Mouse (Mus musculus) heart, postnatal 0 days (tissue): ENCODE data around the gene Prodh2. TPM values are rescaled to one million over a fixed set of nuclear protein-coding genes. Genes with fewer than 3 reads are reported as not detected.
A peak's percentile ranks its signal among the peaks of the same experiment; 100 is the strongest.

Source experiments
- ATAC-seq: fragments of 200-750 bp; cut with Nextera tagmentation; 2 replicates; pipeline ENCODE4 v1.8.0; 2017; ENCODE audit warnings: low read depth, moderate number of reproducible peaks, moderate library complexity; ENCODE audit not compliant: insufficient read depth
- DNase-seq: peaks from one replicate; pipeline ENCODE4 v3.0.0-alpha.2; 2016; ENCODE audit warnings: low spot score
- H3K27ac ChIP-seq: fragments of 300-500 bp; sonication (generic); 2 replicates; pipeline ENCODE4 v1.5.1; 2014; ENCODE audit warnings: low read depth, mild to moderate bottlenecking
- H3K27me3 ChIP-seq: fragments of 300-500 bp; sonication (generic); 2 replicates; pipeline ENCODE4 v1.6.1; 2014; ENCODE audit warnings: low read length, mixed read lengths; ENCODE audit not compliant: control insufficient read depth, insufficient read depth
- H3K36me3 ChIP-seq: fragments of 300-500 bp; sonication (generic); replicated peaks from 2 replicates; pipeline ENCODE4 v1.6.1; 2014; ENCODE audit warnings: low read length, mixed read lengths; ENCODE audit not compliant: control insufficient read depth, insufficient read depth
- H3K4me1 ChIP-seq: fragments of 300-500 bp; sonication (generic); 2 replicates; pipeline ENCODE4 v1.6.1; 2014; ENCODE audit warnings: antibody characterized with exemption; ENCODE audit not compliant: control insufficient read depth, insufficient read depth
- H3K4me2 ChIP-seq: fragments of 300-500 bp; sonication (generic); 2 replicates; pipeline ENCODE4 v1.6.1; 2014; ENCODE audit warnings: low read depth, mild to moderate bottlenecking, low read length, moderate library complexity
- H3K4me3 ChIP-seq: fragments of 300-500 bp; sonication (generic); 2 replicates; pipeline ENCODE4 v1.5.1; 2014; ENCODE audit warnings: low read depth, low read length
- H3K9ac ChIP-seq: fragments of 300-500 bp; sonication (generic); replicated peaks from 2 replicates; pipeline ENCODE4 v1.6.1; 2014; ENCODE audit warnings: low read depth, low read length, mixed read lengths
- H3K9me3 ChIP-seq: fragments of 300-500 bp; sonication (generic); replicated peaks from 2 replicates; pipeline ENCODE4 v1.6.1; 2016; ENCODE audit warnings: low read length; ENCODE audit not compliant: control insufficient read depth
- CTCF ChIP-seq: IDR thresholded peaks from 2 replicates; pipeline ENCODE4 v1.5.1; 2016; ENCODE audit warnings: antibody characterized with exemption, control low read depth, low read depth
- EP300 ChIP-seq: IDR thresholded peaks from 2 replicates; pipeline ENCODE4 v1.6.1; 2016; ENCODE audit warnings: antibody characterized with exemption, low read depth
- WGBS: fragments of 180-500 bp; shearing (Covaris S2); extraction: QIAGEN DNeasy Blood & Tissue Kit; methylation state at CpG from one replicate; pipeline ENCODE4 v1.1.7; 2014; 5-methylcytosine and 5-hydroxymethylcytosine counted together
- microRNA-seq: library from miRNA; unstranded; fragments of <30 nt; microRNA quantifications from one replicate; pipeline ENCODE4, GENCODE M21; 2016
- polyA plus RNA-seq: library from polyadenylated mRNA; unstranded; fragments of >200 nt; fragmentation: Nextera tagmentation; extraction: Ambion mirVana; gene quantifications from 2 replicates; pipeline ENCODE4 v1.2.1, GENCODE M21; 2015
- total RNA-seq: library from RNA; depleted of rRNA; stranded (reverse); fragments of >200 nt; gene quantifications from 2 replicates; pipeline ENCODE4 v1.2.3, GENCODE M21; 2014; ENCODE audit warnings: low replicate concordance; rRNA removed

The Prodh2 gene
- total and polyA plus RNA-seq, 2 experiments from 2014 or later, result not detected

- WGBS, result under 1% methylated on average over 27 of the region's 27 CpGs
- TF ChIP-seq CTCF, result no peak
- no peak for TF ChIP-seq EP300
- Histone ChIP-seq H3K36me3 (peaks cover 39% of the 10 kb centered on the region), H3K4me3 (peak overlapping the region; percentile 78), H3K9me3 (no peaks in the 10 kb centered on the region), H3K27ac (peak overlapping the region; percentile 65), H3K4me1 (peaks cover 18% of the 10 kb centered on the region), H3K27me3 (no peaks in the 10 kb centered on the region), H3K9ac (peak overlapping the region; percentile 79), H3K4me2 (peak overlapping the region; percentile 75)
- DNase-seq (no peak), ATAC-seq (no peak)
Observed at GRCm38 (mm10) chr7:30562526-30563116, 69.2 kb downstream of the Prodh2 start.

Small RNA genes within 50 kb of the gene (microRNA-seq; reads per million reads assigned to microRNA genes)
- gene Gm38670, result 1.8 reads per million, percentile 2 among the genes with 10 or more reads in this experiment

Other genes with a start within 250 kb of the Prodh2 start
Only the 30 nearest of the 33 such genes appear.
- 3.4 and 5.2 TPM in 2 replicates for gene Wdr62, start 213.2 kb upstream of the Prodh2 start, total RNA-seq
- 2.6 and 3.2 TPM in 2 replicates for gene Wdr62, start 213.2 kb upstream of the Prodh2 start, polyA plus RNA-seq
- gene Clip3, start 201.9 kb upstream of the Prodh2 start, total RNA-seq, result 4.3 and 22.4 TPM in 2 replicates
- gene Clip3, start 201.9 kb upstream of the Prodh2 start, polyA plus RNA-seq, result 3.1 and 3.5 TPM in 2 replicates
- 40.0 and 57.2 TPM in 2 replicates for gene Alkbh6, start 184.9 kb upstream of the Prodh2 start, total RNA-seq
- gene Alkbh6, start 184.9 kb upstream of the Prodh2 start, polyA plus RNA-seq, result 63.5 and 71.2 TPM in 2 replicates
- gene Syne4, start 178.8 kb upstream of the Prodh2 start, total RNA-seq, result 0.34 and 1.1 TPM in 2 replicates
- 1.6 TPM in 2 replicates for gene Syne4, start 178.8 kb upstream of the Prodh2 start, polyA plus RNA-seq
- 0.46 and 0.77 TPM in 2 replicates for gene E130208F15Rik, start 171.9 kb upstream of the Prodh2 start, total RNA-seq
- gene E130208F15Rik, start 171.9 kb upstream of the Prodh2 start, polyA plus RNA-seq, result 2.6 and 3.1 TPM in 2 replicates
- gene Sdhaf1, start 169.7 kb upstream of the Prodh2 start, total RNA-seq, result 15.8 and 16.5 TPM in 2 replicates
- 23.2 and 23.3 TPM in 2 replicates for gene Sdhaf1, start 169.7 kb upstream of the Prodh2 start, polyA plus RNA-seq
- 3.6 and 5.4 TPM in 2 replicates for gene Lrfn3, start 130.8 kb upstream of the Prodh2 start, total RNA-seq
- gene Lrfn3, start 130.8 kb upstream of the Prodh2 start, polyA plus RNA-seq, result 0.40 and 0.69 TPM in 2 replicates
- gene Tyrobp, start 79.9 kb upstream of the Prodh2 start, total RNA-seq, result 15.2 and 31.2 TPM in 2 replicates
- gene Tyrobp, start 79.9 kb upstream of the Prodh2 start, polyA plus RNA-seq, result 30.4 and 35.8 TPM in 2 replicates
- gene Hcst, start 73.8 kb upstream of the Prodh2 start, total RNA-seq, result not detected in 2 replicates
- gene Hcst, start 73.8 kb upstream of the Prodh2 start, polyA plus RNA-seq, result 1.1 and 1.4 TPM in 2 replicates
- 0.19 and 5.0 TPM in 2 replicates for gene Nfkbid, start 71.9 kb upstream of the Prodh2 start, total RNA-seq
- gene Nfkbid, start 71.9 kb upstream of the Prodh2 start, polyA plus RNA-seq, result 0.38 and 0.44 TPM in 2 replicates
- 3.6 and 11.4 TPM in 2 replicates for gene Aplp1, start 48.1 kb upstream of the Prodh2 start, total RNA-seq
- 4.2 and 5.2 TPM in 2 replicates for gene Aplp1, start 48.1 kb upstream of the Prodh2 start, polyA plus RNA-seq
- not detected in 2 replicates for gene Kirrel2, start 35.9 kb upstream of the Prodh2 start, total RNA-seq
- 0.15 TPM in 1 of 2 replicates, not detected in the other for gene Kirrel2, start 35.9 kb upstream of the Prodh2 start, polyA plus RNA-seq
- gene Nphs1, start 35.3 kb upstream of the Prodh2 start, total RNA-seq, result not detected in 2 replicates
- gene Nphs1, start 35.3 kb upstream of the Prodh2 start, polyA plus RNA-seq, result 0.05 TPM in 1 of 2 replicates, not detected in the other
- gene Arhgap33, start 41.4 kb downstream of the Prodh2 start, total RNA-seq, result 0.31 and 4.3 TPM in 2 replicates
- gene Arhgap33, start 41.4 kb downstream of the Prodh2 start, polyA plus RNA-seq, result 0.80 and 1.0 TPM in 2 replicates
- gene Hspb6, start 58.6 kb downstream of the Prodh2 start, total RNA-seq, result 72.0 and 93.3 TPM in 2 replicates
- 339 and 340 TPM in 2 replicates for gene Hspb6, start 58.6 kb downstream of the Prodh2 start, polyA plus RNA-seq
- 6.5 and 7.1 TPM in 2 replicates for gene Proser3, start 58.7 kb downstream of the Prodh2 start, total RNA-seq
- 2.5 and 3.2 TPM in 2 replicates for gene Proser3, start 58.7 kb downstream of the Prodh2 start, polyA plus RNA-seq
- 11.9 and 19.7 TPM in 2 replicates for gene Lin37, start 66.2 kb downstream of the Prodh2 start, total RNA-seq
- gene Lin37, start 66.2 kb downstream of the Prodh2 start, polyA plus RNA-seq, result 26.2 and 27.1 TPM in 2 replicates
- gene U2af1l4, start 69.7 kb downstream of the Prodh2 start, total RNA-seq, result 36.9 and 41.9 TPM in 2 replicates
- 120 and 123 TPM in 2 replicates for gene U2af1l4, start 69.7 kb downstream of the Prodh2 start, polyA plus RNA-seq
- gene Gm49396, start 69.7 kb downstream of the Prodh2 start, total RNA-seq, result 0.08 and 0.61 TPM in 2 replicates
- gene Gm49396, start 69.7 kb downstream of the Prodh2 start, polyA plus RNA-seq, result 3.0 and 3.4 TPM in 2 replicates
- 106 and 130 TPM in 2 replicates for gene Psenen, start 70.0 kb downstream of the Prodh2 start, total RNA-seq
- 130 and 133 TPM in 2 replicates for gene Psenen, start 70.0 kb downstream of the Prodh2 start, polyA plus RNA-seq
- 0.54 and 3.3 TPM in 2 replicates for gene Igflr1, start 71.8 kb downstream of the Prodh2 start, total RNA-seq
- 0.94 and 1.9 TPM in 2 replicates for gene Igflr1, start 71.8 kb downstream of the Prodh2 start, polyA plus RNA-seq
- gene Kmt2b, start 95.1 kb downstream of the Prodh2 start, total RNA-seq, result 12.1 and 13.4 TPM in 2 replicates
- gene Kmt2b, start 95.1 kb downstream of the Prodh2 start, polyA plus RNA-seq, result 2.9 and 3.2 TPM in 2 replicates
- gene Zbtb32, start 105.3 kb downstream of the Prodh2 start, total RNA-seq, result not detected in 2 replicates
- gene Zbtb32, start 105.3 kb downstream of the Prodh2 start, polyA plus RNA-seq, result 0.11 and 0.27 TPM in 2 replicates
- 1.1 and 73.4 TPM in 2 replicates for gene Upk1a, start 119.2 kb downstream of the Prodh2 start, total RNA-seq
- gene Upk1a, start 119.2 kb downstream of the Prodh2 start, polyA plus RNA-seq, result 0.56 and 0.60 TPM in 2 replicates
- 1,408 and 1,527 TPM in 2 replicates for gene Cox6b1, start 132.5 kb downstream of the Prodh2 start, total RNA-seq
- 4,395 and 4,405 TPM in 2 replicates for gene Cox6b1, start 132.5 kb downstream of the Prodh2 start, polyA plus RNA-seq
- not detected in 2 replicates for gene Etv2, start 142.2 kb downstream of the Prodh2 start, total RNA-seq
- not detected in 2 replicates for gene Etv2, start 142.2 kb downstream of the Prodh2 start, polyA plus RNA-seq
- 93.4 and 114 TPM in 2 replicates for gene Rbm42, start 156.7 kb downstream of the Prodh2 start, total RNA-seq
- gene Rbm42, start 156.7 kb downstream of the Prodh2 start, polyA plus RNA-seq, result 71.3 and 71.6 TPM in 2 replicates
- gene Haus5, start 171.4 kb downstream of the Prodh2 start, total RNA-seq, result 17.5 and 19.8 TPM in 2 replicates
- 9.5 and 10.5 TPM in 2 replicates for gene Haus5, start 171.4 kb downstream of the Prodh2 start, polyA plus RNA-seq
- gene Pmis2, start 178.0 kb downstream of the Prodh2 start, total RNA-seq, result not detected in 2 replicates
- gene Pmis2, start 178.0 kb downstream of the Prodh2 start, polyA plus RNA-seq, result not detected in 2 replicates
- gene 2200002J24Rik, start 205.3 kb downstream of the Prodh2 start, total RNA-seq, result 1.5 and 6.6 TPM in 2 replicates
- gene 2200002J24Rik, start 205.3 kb downstream of the Prodh2 start, polyA plus RNA-seq, result 5.8 and 6.4 TPM in 2 replicates